Mouse (Mus musculus) CH12.LX (cell line): ENCODE results near the gene Nubpl. TPM values are rescaled to one million over a fixed set of nuclear protein-coding genes. Genes with fewer than 3 reads are reported as not detected.

Source experiments
- DNase-seq: peaks from one replicate; pipeline ENCODE4 v3.0.0-alpha.2; 2013; ENCODE audit errors: extremely low read depth
- H3K27ac ChIP-seq: 2 replicates; pipeline ENCODE4 v1.5.1; 2012; ENCODE audit warnings: low read depth, mild to moderate bottlenecking, control low read depth, moderate library complexity; ENCODE audit not compliant: insufficient read depth
- H3K27me3 ChIP-seq: replicated peaks from 2 replicates; pipeline ENCODE3; 2012; ENCODE audit warnings: inconsistent platforms
- H3K36me3 ChIP-seq, 2 experiments: replicated peaks in 1 of 2; 2 replicates each; pipeline versions ENCODE3 to v1.6.1; 2012; ENCODE audit warnings: inconsistent platforms in 1 of 2, low read length in 1 of 2, mild to moderate bottlenecking in 1 of 2, mixed read lengths in 1 of 2, moderate library complexity in 1 of 2; ENCODE audit not compliant: control insufficient read depth in 1 of 2, insufficient read depth in 1 of 2
- H3K4me1 ChIP-seq, 2 experiments: 2 replicates each; pipeline ENCODE4 v1.6.1; 2012; ENCODE audit warnings: inconsistent platforms in 1 of 2, moderate library complexity in 1 of 2; ENCODE audit not compliant: insufficient read depth in 2 of 2, control insufficient read depth in 1 of 2
- H3K4me2 ChIP-seq: 2 replicates; pipeline ENCODE4 v1.6.1; 2012; ENCODE audit warnings: low read depth, mild to moderate bottlenecking, control low read depth; ENCODE audit not compliant: poor library complexity, insufficient read depth, severe bottlenecking
- H3K4me3 ChIP-seq, 3 experiments: fragments of 150-350 bp in 1 of 3; sonication (generic) in 1 of 3; replicated peaks in 1 of 3; 2 replicates each; pipeline versions ENCODE3 to v1.5.1; 2011 to 2012; ENCODE audit warnings: low read depth in 2 of 3, low read length in 2 of 3, mild to moderate bottlenecking in 2 of 3, moderate library complexity in 2 of 3, control low read depth in 1 of 3, improper control_type of control experiment in 1 of 3, inconsistent platforms in 1 of 3, mixed read lengths in 1 of 3; ENCODE audit not compliant: poor library complexity in 1 of 3
- H3K79me2 ChIP-seq: replicated peaks from 2 replicates; pipeline ENCODE4 v1.6.1; 2012; ENCODE audit warnings: mild to moderate bottlenecking, moderate library complexity; ENCODE audit not compliant: control insufficient read depth, poor library complexity, insufficient read depth, severe bottlenecking; ENCODE audit errors: extremely low read depth
- H3K9ac ChIP-seq: 2 replicates; pipeline ENCODE4 v1.6.1; 2012; ENCODE audit warnings: low read depth, mild to moderate bottlenecking, control low read depth, moderate library complexity; ENCODE audit not compliant: insufficient read depth
- H3K9me3 ChIP-seq: replicated peaks from 2 replicates; pipeline ENCODE3; 2012; ENCODE audit warnings: low read length, inconsistent platforms, mixed read lengths
- BHLHE40 ChIP-seq: IDR thresholded peaks from 2 replicates; pipeline ENCODE4 v1.6.1; 2011; ENCODE audit warnings: mild to moderate bottlenecking, low read depth, low read length, improper control_type of control experiment
- CHD1 ChIP-seq: IDR thresholded peaks from 2 replicates; pipeline ENCODE4 v1.6.1; 2012; ENCODE audit warnings: low read depth, low read length, improper control_type of control experiment, inconsistent platforms
- CHD2 ChIP-seq: IDR thresholded peaks from 2 replicates; pipeline ENCODE4 v1.6.1; 2011; ENCODE audit warnings: low read length, improper control_type of control experiment
- CTCF ChIP-seq, 2 experiments: IDR thresholded peaks in 1 of 2; conservative IDR thresholded peaks in 1 of 2; 2 replicates each; pipeline ENCODE4 v1.5.1; 2011 to 2012; ENCODE audit warnings: low read depth in 2 of 2, low read length in 2 of 2, improper control_type of control experiment in 1 of 2, inconsistent platforms in 1 of 2, mild to moderate bottlenecking in 1 of 2, moderate library complexity in 1 of 2
- ETS1 ChIP-seq: conservative IDR thresholded peaks from 2 replicates; pipeline ENCODE4 v1.6.1; 2012; ENCODE audit warnings: low read depth, mild to moderate bottlenecking, inconsistent platforms, low read length, improper control_type of control experiment, moderate library complexity
- GABPA ChIP-seq: IDR thresholded peaks from 2 replicates; pipeline ENCODE4 v1.6.1; 2012; ENCODE audit warnings: low read depth, low read length, improper control_type of control experiment, inconsistent platforms; ENCODE audit not compliant: insufficient replicate concordance
- JUN ChIP-seq: IDR thresholded peaks from 2 replicates; pipeline ENCODE4 v1.6.1; 2011; ENCODE audit warnings: low read depth, mild to moderate bottlenecking, low read length, improper control_type of control experiment, moderate library complexity; ENCODE audit not compliant: insufficient read depth
- JUND ChIP-seq: conservative IDR thresholded peaks from 2 replicates; pipeline ENCODE4 v1.6.1; 2011; ENCODE audit warnings: low read depth, low read length, improper control_type of control experiment
- MAFK ChIP-seq: IDR thresholded peaks from 2 replicates; pipeline ENCODE4 v1.6.1; 2011; ENCODE audit warnings: low read length, improper control_type of control experiment; ENCODE audit not compliant: insufficient replicate concordance
- MEF2A ChIP-seq: IDR thresholded peaks from 2 replicates; pipeline ENCODE4 v1.6.1; 2014; ENCODE audit warnings: low read depth, mild to moderate bottlenecking, inconsistent platforms, low read length, improper control_type of control experiment, borderline replicate concordance
- MYC ChIP-seq: IDR thresholded peaks from 2 replicates; pipeline ENCODE4 v1.6.1; 2011; ENCODE audit warnings: low read depth, mild to moderate bottlenecking, improper control_type of control experiment, low read length
- NRF1 ChIP-seq: IDR thresholded peaks from 2 replicates; pipeline ENCODE4 v1.6.1; 2014; ENCODE audit warnings: low read depth, mild to moderate bottlenecking, inconsistent platforms, low read length, improper control_type of control experiment, moderate library complexity
- PAX5 ChIP-seq: IDR thresholded peaks from 2 replicates; pipeline ENCODE4 v1.6.1; 2012; ENCODE audit warnings: low read length, inconsistent platforms, mixed read lengths
- POLR2A ChIP-seq: IDR thresholded peaks from 2 replicates; pipeline ENCODE4 v1.6.1; 2011; ENCODE audit warnings: low read depth, mild to moderate bottlenecking, improper control_type of control experiment, low read length
- POLR2AphosphoS2 ChIP-seq: IDR thresholded peaks from 2 replicates; pipeline ENCODE4 v1.6.1; 2011; ENCODE audit warnings: low read depth, low read length, improper control_type of control experiment
- RCOR1 ChIP-seq: conservative IDR thresholded peaks from 2 replicates; pipeline ENCODE4 v1.6.1; 2012; ENCODE audit warnings: low read depth, mild to moderate bottlenecking, inconsistent platforms, low read length, improper control_type of control experiment
- SMC3 ChIP-seq: IDR thresholded peaks from 2 replicates; pipeline ENCODE4 v1.6.1; 2011; ENCODE audit warnings: low read depth, low read length, improper control_type of control experiment
- TBP ChIP-seq: conservative IDR thresholded peaks from 2 replicates; pipeline ENCODE4 v1.6.1; 2011; ENCODE audit warnings: low read depth, low read length, improper control_type of control experiment
- TCF12 ChIP-seq: IDR thresholded peaks from 2 replicates; pipeline ENCODE4 v1.6.1; 2014; ENCODE audit warnings: low read depth, mild to moderate bottlenecking, inconsistent platforms, low read length, improper control_type of control experiment
- UBTF ChIP-seq: IDR thresholded peaks from 2 replicates; pipeline ENCODE4 v1.6.1; 2012; ENCODE audit warnings: low read depth, mild to moderate bottlenecking, inconsistent platforms, low read length, improper control_type of control experiment, moderate library complexity
- USF1 ChIP-seq: IDR thresholded peaks from 2 replicates; pipeline ENCODE4 v1.6.1; 2014; ENCODE audit warnings: low read depth, mild to moderate bottlenecking, inconsistent platforms, low read length, improper control_type of control experiment
- USF2 ChIP-seq: conservative IDR thresholded peaks from 2 replicates; pipeline ENCODE4 v1.6.1; 2011; ENCODE audit warnings: low read depth, low read length, improper control_type of control experiment
- ZKSCAN1 ChIP-seq: IDR thresholded peaks from 2 replicates; pipeline ENCODE4 v1.6.1; 2012; ENCODE audit warnings: low read depth, inconsistent platforms, low read length, improper control_type of control experiment, borderline replicate concordance
- ZMIZ1 ChIP-seq: IDR thresholded peaks from 2 replicates; pipeline ENCODE4 v1.6.1; 2012; ENCODE audit warnings: low read depth, mild to moderate bottlenecking, inconsistent platforms, low read length, improper control_type of control experiment
- ZNF384 ChIP-seq: IDR thresholded peaks from 2 replicates; pipeline ENCODE4 v1.6.1; 2012; ENCODE audit warnings: low read depth, low read length, improper control_type of control experiment, inconsistent platforms
- dilution Hi-C: fragments of 300-500 bp; cut with MboI; formaldehyde crosslinking; loops from 2 replicates; pipeline ENCODE4 v1.14.3; 2020; ENCODE audit warnings: low sequenced_read_pairs; ENCODE audit not compliant: extremely low pct_unique_long_range_greater_than_20kb, extremely low pct_ligation_motif_present
- in situ Hi-C: fragments of 300-500 bp; cut with MboI; formaldehyde crosslinking; loops from 3 replicates; pipeline ENCODE4 v1.14.3; 2019; ENCODE audit warnings: low sequenced_read_pairs, low pct_ligation_motif_present, low pct_unique_long_range_greater_than_20kb, mixed read lengths
- polyA plus RNA-seq: library from polyadenylated mRNA; unstranded; fragments of >175 nt; gene quantifications from 2 replicates; pipeline ENCODE4 v1.2.1, GENCODE M21; 2012; ENCODE audit warnings: low read depth; ENCODE audit not compliant: insufficient read length
- total RNA-seq, 2 experiments: library from RNA; depleted of rRNA; stranded (reverse); fragments of 300-350 nt in 1 of 2; fragments of >200 nt in 1 of 2; gene quantifications; 2 replicates each; pipeline ENCODE4 v1.2.3; 2012 to 2014

Gene Nubpl
- total and polyA plus RNA-seq, 3 experiments = 9.5 to 11.8 (median 11.1) TPM

GRCm38 (mm10) chr12:52286802-52287201 lies 189.3 kb downstream of the Nubpl start:
- TF ChIP-seq PAX5 (no peak), BHLHE40 (no peak), NRF1 (no peak), CHD1 (no peak), POLR2A (no peak), ZKSCAN1 (no peak), TBP (no peak), JUN (no peak), ZMIZ1 (no peak), JUND (no peak), MEF2A (no peak), USF1 (no peak), SMC3 (no peak), CTCF (conservative IDR thresholded peaks at IDR 0.05 in 1 of 2, IDR thresholded peaks at IDR 0.05 in 1 of 2; ENCODE audit: low read depth in 2 of 2, low read length in 2 of 2) (no peak), MAFK (no peak), GABPA (no peak), UBTF (no peak), CHD2 (no peak), MYC (no peak)
- TF ChIP-seq, all 38 proteins: peak for 0
- H3K27ac ChIP-seq = no peak overlapping the region
- no peak for DNase-seq
- H3K4me3 ChIP-seq = no peak overlapping the region
- no peak overlapping the region for H3K9ac ChIP-seq
- H3K4me1 ChIP-seq = no peaks in the 10 kb centered on the region
- in situ Hi-C loops = no loop called here
- no peaks in the 10 kb centered on the region for H3K27me3 ChIP-seq
- H3K4me2 ChIP-seq = no peak overlapping the region
- dilution Hi-C loops = no loop called here
- no peaks in the 10 kb centered on the region for H3K79me2 ChIP-seq
- H3K36me3 ChIP-seq = peaks cover 0 to 8% of the 10 kb centered on the region in 2 experiments
- no peaks in the 10 kb centered on the region for H3K9me3 ChIP-seq

DNA sequence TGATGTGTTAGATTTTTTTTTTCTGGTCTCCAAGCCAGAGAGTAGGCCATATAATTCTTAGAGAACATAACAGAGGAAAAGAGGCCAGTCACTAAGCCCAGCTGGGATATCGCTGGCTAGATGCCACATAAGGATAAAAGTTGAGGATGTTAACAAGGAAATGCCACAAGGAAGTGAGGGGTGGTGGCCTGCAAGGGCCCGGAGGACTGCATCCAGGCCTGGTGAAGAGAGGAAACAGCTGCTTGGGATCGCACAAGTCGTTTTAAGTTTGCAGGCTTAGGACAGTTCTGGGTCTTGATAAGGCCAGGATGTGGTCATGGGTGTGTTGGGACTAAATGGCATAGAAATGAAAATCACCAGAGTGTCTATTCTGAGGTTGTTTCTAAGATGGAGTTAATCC lies 191.0 kb downstream of the Nubpl start:
- H3K79me2 ChIP-seq = no peaks in the 10 kb centered on the region
- dilution Hi-C loops = no loop called here
- TF ChIP-seq RCOR1 = no peak
- TF ChIP-seq TCF12 = no peak
- TF ChIP-seq POLR2AphosphoS2 = no peak
- no peak for TF ChIP-seq ZNF384
- no peak for TF ChIP-seq ETS1
- TF ChIP-seq USF2 = no peak
- no peak for TF ChIP-seq MAFK
- no peak for TF ChIP-seq JUN
- no peak for TF ChIP-seq JUND
- no peak for TF ChIP-seq NRF1
- H3K36me3 ChIP-seq = peaks cover 0 to 8% of the 10 kb centered on the region in 2 experiments
- no peaks in the 10 kb centered on the region for H3K9me3 ChIP-seq
- no peak overlapping the region for H3K4me2 ChIP-seq
- no peaks in the 10 kb centered on the region for H3K27me3 ChIP-seq
- no peak overlapping the region for H3K9ac ChIP-seq
- no peak overlapping the region for H3K4me3 ChIP-seq
- in situ Hi-C loops = no loop called here
- H3K4me1 ChIP-seq = no peaks in the 10 kb centered on the region
- DNase-seq = no peak
- H3K27ac ChIP-seq = no peak overlapping the region
